Mouse (Mus musculus) forebrain, embryonic 10.5 days (tissue): ENCODE data around the gene Lrg1. TPM values are rescaled to one million over a fixed set of nuclear protein-coding genes. Genes with fewer than 3 reads are reported as not detected.

Experiments
- DNase-seq: peaks from one replicate; pipeline ENCODE4 v3.0.0-alpha.2; 2017; ENCODE audit warnings: low spot score; ENCODE audit errors: extremely low spot score
- H3K27ac ChIP-seq: fragments of 300-500 bp; sonication (generic); 2 replicates; pipeline ENCODE4 v1.5.1; 2016; ENCODE audit warnings: mild to moderate bottlenecking
- H3K27me3 ChIP-seq: fragments of 300-500 bp; sonication (generic); 2 replicates; pipeline ENCODE4 v1.6.1; 2016; ENCODE audit warnings: mild to moderate bottlenecking; ENCODE audit not compliant: poor library complexity, severe bottlenecking
- H3K36me3 ChIP-seq: fragments of 300-500 bp; sonication (generic); replicated peaks from 2 replicates; pipeline ENCODE4 v1.6.1; 2016; ENCODE audit warnings: mild to moderate bottlenecking, moderate library complexity
- H3K4me1 ChIP-seq: fragments of 300-500 bp; sonication (generic); 2 replicates; pipeline ENCODE4 v1.6.1; 2016
- H3K4me3 ChIP-seq: fragments of 300-500 bp; sonication (generic); 2 replicates; pipeline ENCODE4 v1.5.1; 2016; ENCODE audit warnings: mild to moderate bottlenecking, moderate library complexity
- H3K9me3 ChIP-seq: fragments of 300-500 bp; sonication (generic); 2 replicates; pipeline ENCODE4 v1.6.1; 2016; ENCODE audit warnings: mild to moderate bottlenecking, moderate library complexity
- WGBS: fragments of 180-500 bp; shearing (Covaris S2); methylation state at CpG from one replicate; pipeline ENCODE4 v1.1.7; 2016; 5-methylcytosine and 5-hydroxymethylcytosine counted together
- polyA plus RNA-seq: library from polyadenylated mRNA; unstranded; fragments of >200 nt; fragmentation: Nextera tagmentation; extraction: Ambion mirVana; gene quantifications from 2 replicates; pipeline ENCODE4 v1.2.1, GENCODE M21; 2016

Lrg1 gene
- polyA plus RNA-seq, result not detected in 2 replicates

DNA sequence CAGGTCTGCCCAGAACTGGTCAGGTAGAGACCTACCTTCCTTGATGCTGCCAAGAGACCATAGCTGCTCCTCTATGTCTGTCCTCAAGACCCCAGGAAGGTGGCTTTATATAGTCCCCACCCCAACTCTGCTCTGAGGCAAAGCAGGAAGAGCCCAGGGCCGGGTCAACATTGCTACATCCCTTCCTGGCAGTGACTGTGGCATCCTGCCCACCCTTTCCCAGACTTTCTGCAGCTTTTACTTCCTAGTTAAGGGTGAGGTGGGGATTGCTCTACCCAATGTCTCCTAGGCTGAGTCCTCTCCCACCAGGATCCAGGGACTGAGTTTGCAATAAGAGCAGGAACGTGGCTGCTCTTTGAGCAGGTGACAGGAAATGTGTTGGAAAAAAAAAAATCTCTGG is at the start of gene Lrg1:
Gene Lrg1 (minus strand): TSS at position 176 of the 400 bp plus-strand sequence.
- H3K36me3 ChIP-seq, result 0 out of 2 replicates have a peak, but pooled peaks cover 4% of the 10 kb centered on the region
- H3K9me3 ChIP-seq, result peaks cover 17% of the 10 kb centered on the region
- DNase-seq, result no peak
- no peak within 1 kb of the TSS for H3K27ac ChIP-seq
- peaks cover 31% of the 10 kb centered on the region for H3K4me1 ChIP-seq
- peaks cover 93% of the 10 kb centered on the region for H3K27me3 ChIP-seq
- no peak within 1 kb of the TSS for H3K4me3 ChIP-seq
- 72% methylated on average over 2 of the region's 2 CpGs for WGBS

DNA sequence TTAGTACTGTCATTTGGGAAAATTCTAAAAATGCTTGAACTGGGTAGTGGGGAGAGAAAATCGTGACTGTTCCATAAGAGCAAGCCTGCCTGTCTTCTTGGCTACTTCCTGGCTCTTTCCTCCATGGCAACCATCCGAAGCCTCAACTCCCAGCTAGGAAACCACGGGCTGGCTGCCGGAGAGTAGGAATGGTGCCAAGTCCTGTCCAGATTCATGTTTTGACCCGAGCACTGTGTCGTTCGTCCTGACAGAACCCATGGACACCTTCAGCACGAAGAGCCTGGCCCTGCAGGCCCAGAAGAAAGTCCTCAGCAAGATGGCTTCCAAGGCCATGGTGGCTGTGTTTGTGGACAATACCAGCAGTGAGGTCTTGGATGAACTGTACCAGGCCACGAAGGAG is 49.7 kb upstream of the Lrg1 start:
- peaks cover 18% of the 10 kb centered on the region for H3K4me1 ChIP-seq
- H3K4me3 ChIP-seq, result no peak overlapping the region
- no peaks in the 10 kb centered on the region for H3K9me3 ChIP-seq
- no peak overlapping the region for H3K27ac ChIP-seq
- no peak for DNase-seq
- WGBS, result 94% methylated on average over 9 of the region's 9 CpGs
- H3K27me3 ChIP-seq, result no peaks in the 10 kb centered on the region
- H3K36me3 ChIP-seq, result peaks cover 32% of the 10 kb centered on the region

DNA sequence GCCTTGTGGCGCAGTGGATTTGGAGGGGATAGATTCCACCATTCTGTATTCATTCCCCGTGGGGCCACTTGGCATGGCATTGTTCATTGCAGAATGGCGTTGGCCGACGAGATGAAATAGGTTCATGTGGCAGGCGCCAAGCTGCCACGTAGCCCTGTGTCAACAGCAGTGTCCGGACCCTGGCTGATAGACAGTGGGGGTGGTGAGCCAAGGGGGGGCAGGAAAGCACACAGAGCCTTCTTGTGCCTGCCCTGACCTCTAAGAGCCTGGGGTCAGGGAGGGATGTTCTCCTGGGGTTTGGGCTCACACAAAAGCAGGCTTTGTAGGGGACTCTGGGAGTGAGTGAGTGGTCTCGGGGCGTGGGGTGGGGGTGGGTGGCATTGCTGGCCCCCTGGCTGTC is 48.8 kb upstream of the Lrg1 start:
- Histone ChIP-seq H3K27ac (peak overlapping the region; percentile 79), H3K36me3 (peaks cover 24% of the 10 kb centered on the region), H3K27me3 (no peaks in the 10 kb centered on the region), H3K4me1 (peaks cover 19% of the 10 kb centered on the region), H3K9me3 (no peaks in the 10 kb centered on the region), H3K4me3 (no peak overlapping the region)
- no peak for DNase-seq
- 34% methylated on average over 10 of the region's 10 CpGs for WGBS

DNA sequence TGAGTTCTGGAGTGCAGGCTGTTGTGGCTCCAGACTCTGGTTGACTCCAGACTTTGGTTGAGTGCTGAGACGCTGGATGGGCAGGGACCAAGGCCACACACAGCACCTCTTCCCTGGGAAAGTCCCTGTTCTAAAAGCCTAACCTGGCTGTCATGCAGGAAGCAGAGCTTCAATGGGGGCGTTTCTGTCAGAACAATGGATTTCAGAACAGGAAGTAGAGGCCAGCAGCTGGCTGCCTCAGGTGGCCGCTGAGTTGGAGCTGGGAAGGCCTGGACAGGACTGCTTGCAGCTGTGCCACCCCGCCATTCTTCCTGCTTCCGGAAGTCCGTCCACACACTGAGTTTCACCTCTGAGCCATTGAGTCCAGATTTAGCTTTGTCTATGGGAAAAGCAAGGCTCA is 48.0 kb upstream of the Lrg1 start:
- peak overlapping the region; percentile 79 for H3K27ac ChIP-seq
- no peaks in the 10 kb centered on the region for H3K9me3 ChIP-seq
- no peaks in the 10 kb centered on the region for H3K27me3 ChIP-seq
- H3K4me3 ChIP-seq, result no peak overlapping the region
- H3K36me3 ChIP-seq, result peaks cover 16% of the 10 kb centered on the region
- H3K4me1 ChIP-seq, result peaks cover 23% of the 10 kb centered on the region
- WGBS, result 63% methylated on average over 6 of the region's 6 CpGs
- DNase-seq, result no peak

DNA sequence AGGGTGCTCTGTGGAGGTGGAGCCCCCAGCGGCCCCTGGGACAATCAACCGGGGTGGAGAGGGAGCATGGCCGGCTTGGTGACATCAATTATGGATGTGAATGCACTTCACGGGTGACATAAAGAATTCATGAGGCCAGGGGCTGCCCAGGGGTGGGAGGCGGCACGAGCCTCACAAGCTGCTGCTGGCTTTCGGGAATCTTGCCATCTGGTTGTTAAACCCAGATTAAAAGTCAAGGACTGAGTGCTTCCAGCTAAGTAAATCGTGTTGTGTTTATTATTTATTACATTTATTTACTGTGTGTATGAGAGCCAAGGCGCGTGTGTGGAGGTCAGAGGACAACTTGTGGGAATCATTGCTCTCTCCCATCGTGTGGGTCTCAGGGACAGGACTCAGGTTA is 43.9 kb upstream of the Lrg1 start:
- no peak for DNase-seq
- no peak overlapping the region for H3K4me3 ChIP-seq

DNA sequence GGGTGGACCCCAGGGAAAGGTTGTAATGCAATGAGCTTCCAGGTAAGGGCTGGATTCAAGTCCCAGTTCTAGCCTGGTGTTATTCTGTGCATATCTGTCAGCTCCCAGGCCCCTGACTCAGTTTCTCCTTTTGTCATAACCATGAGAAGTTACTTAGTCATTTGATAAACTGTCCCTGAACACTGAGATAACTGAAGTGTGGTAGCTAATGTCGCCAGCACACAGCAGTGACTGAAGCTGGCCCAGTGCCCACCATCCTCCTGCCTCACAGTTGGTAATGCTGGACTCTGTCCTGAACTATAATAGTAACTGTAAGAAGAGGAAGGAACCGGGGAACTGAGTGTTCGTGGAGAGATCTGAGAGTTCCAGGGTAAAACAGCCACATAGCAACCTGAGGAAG is 42.7 kb upstream of the Lrg1 start:
- Histone ChIP-seq H3K4me1 (peaks cover 33% of the 10 kb centered on the region), H3K9me3 (no peaks in the 10 kb centered on the region), H3K27ac (no peak overlapping the region), H3K4me3 (no peak overlapping the region), H3K27me3 (peaks cover 26% of the 10 kb centered on the region), H3K36me3 (no peaks in the 10 kb centered on the region)
- DNase-seq, result no peak
- WGBS, result 86% methylated on average over 3 of the region's 3 CpGs

More for the DNA sequence above, 43.9 kb upstream of the Lrg1 start:
- 80% methylated on average over 11 of the region's 11 CpGs for WGBS
- Histone ChIP-seq H3K36me3 (no peaks in the 10 kb centered on the region), H3K27ac (no peak overlapping the region), H3K4me1 (peaks cover 43% of the 10 kb centered on the region), H3K27me3 (peaks cover 18% of the 10 kb centered on the region), H3K9me3 (no peaks in the 10 kb centered on the region)

DNA sequence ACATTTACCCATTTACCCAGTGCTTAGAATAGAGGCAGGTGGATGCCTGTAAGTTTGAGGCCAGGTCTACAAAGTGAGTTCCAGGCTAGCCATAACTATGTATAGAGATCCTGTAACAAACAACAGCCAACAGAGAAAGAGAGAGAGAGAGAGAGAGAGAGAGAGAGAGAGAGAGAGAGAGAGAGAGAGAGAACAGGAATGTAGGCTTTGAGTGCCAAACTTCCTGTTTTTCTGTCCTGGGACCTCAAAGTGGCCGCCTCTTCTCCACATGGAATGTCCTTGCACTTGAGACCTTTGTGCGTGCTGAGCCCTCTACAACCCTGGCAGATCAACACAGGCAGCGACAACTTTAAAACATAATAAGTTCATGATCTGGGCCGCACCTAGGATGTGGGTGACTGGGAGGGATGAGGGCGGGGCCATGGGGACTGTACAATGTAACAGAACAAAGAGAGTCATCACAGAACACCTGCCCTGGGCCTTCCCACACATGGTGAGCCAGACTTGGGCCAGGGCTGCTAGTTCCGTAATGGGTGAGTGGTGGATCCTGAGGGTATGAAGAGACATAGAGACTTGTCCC is 41.8 kb upstream of the Lrg1 start:
- H3K4me3 ChIP-seq, result peak overlapping the region; percentile 57; the same call in 1 of the 2 replicates
- 86% methylated on average over 6 of the region's 6 CpGs for WGBS
- H3K27ac ChIP-seq, result peak overlapping the region; percentile 80; the same call in 1 of the 2 replicates

DNA sequence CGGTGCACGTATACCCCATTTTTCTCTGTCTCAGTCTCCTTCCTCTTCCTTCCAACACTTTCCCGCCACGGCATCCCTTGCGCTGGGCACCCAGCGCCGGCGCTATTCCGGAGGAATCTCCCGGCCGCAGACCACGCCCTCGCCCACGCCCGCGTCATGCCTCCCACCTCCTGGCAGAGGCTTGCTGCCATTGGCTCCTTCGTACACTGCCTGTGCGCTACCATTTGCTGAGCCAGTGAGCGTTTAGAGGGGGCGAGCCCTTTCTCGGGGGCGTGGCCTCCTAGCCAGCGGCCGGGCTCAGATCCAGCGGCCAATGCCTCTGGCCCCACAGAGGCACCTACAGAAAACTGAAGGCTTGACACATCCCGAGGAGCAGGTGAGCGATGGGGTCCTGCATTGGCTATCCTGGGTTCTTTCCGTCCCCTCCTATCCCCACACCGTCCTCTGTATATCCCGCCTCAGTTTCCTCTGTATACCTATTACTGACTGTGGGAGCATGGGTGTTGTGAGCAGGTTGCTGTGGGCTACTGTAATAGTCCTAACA is 40.5 kb upstream of the Lrg1 start, which contains the start of gene Tnfaip8l1:
Gene Tnfaip8l1 (plus strand): TSS at position 247 of the 544 bp plus-strand sequence.
- Histone ChIP-seq H3K9me3 (no peaks in the 10 kb centered on the region), H3K27ac (peak within 1 kb of the TSS; percentile 80), H3K36me3 (no peaks in the 10 kb centered on the region), H3K4me1 (peaks cover 34% of the 10 kb centered on the region), H3K4me3 (peak within 1 kb of the TSS; percentile 57), H3K27me3 (peaks cover 47% of the 10 kb centered on the region)
- DNase-seq, result peak; percentile 93
- WGBS, result under 1% methylated on average over 30 of the region's 30 CpGs

More for the DNA sequence above, 41.8 kb upstream of the Lrg1 start:
- peaks cover 34% of the 10 kb centered on the region for H3K27me3 ChIP-seq
- no peaks in the 10 kb centered on the region for H3K9me3 ChIP-seq
- peaks cover 34% of the 10 kb centered on the region for H3K4me1 ChIP-seq
- no peak for DNase-seq
- H3K36me3 ChIP-seq, result no peaks in the 10 kb centered on the region

DNA sequence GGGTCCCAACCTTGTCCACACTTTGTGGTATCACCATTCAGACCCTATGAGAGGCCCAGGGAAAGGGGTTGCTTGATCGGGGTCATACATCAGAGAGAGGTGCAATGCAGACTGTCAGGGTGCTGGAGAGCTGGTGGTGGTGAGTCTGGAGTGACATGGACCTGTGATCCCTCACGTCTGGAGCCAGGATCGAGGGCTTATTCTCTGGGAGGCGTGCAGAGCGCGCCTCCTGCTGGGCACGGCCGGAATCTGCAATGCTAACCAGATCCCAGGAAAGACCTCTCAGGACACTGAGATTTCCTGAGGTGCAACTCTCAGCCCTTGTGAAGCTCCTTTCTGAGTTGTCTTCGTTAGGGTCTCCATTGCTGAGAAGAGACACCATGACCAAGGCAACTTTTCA is 37.9 kb upstream of the Lrg1 start:
- H3K27me3 ChIP-seq, result peaks cover 71% of the 10 kb centered on the region
- WGBS, result 3% methylated on average over 9 of the region's 9 CpGs

DNA sequence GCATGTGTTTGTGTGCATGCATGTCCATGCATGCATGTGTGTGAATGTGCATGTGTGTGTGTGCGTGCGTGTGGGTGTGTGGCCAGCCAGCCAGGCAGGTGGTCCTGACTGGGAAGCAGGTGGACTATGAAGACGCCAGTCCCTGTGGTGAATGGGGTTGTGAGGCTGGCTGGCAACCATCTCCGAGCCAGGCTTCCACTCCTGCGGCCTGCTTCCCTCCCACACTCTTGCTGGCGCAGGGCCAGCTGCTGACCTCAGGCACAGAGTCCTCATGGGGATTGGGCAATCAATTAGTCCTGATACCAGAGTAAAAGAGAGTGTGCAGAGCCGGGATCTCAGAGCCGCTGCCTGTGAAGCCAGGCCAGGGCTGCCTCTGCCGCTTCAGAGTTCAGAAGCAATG is 31.8 kb upstream of the Lrg1 start:
- peaks cover 16% of the 10 kb centered on the region for H3K4me1 ChIP-seq
- no peaks in the 10 kb centered on the region for H3K9me3 ChIP-seq
- H3K27me3 ChIP-seq, result peaks cover 83% of the 10 kb centered on the region
- no peaks in the 10 kb centered on the region for H3K36me3 ChIP-seq
- DNase-seq, result no peak
- H3K4me3 ChIP-seq, result no peak overlapping the region
- H3K27ac ChIP-seq, result no peak overlapping the region
- WGBS, result 63% methylated on average over 9 of the region's 9 CpGs

More for the DNA sequence above, 37.9 kb upstream of the Lrg1 start:
- H3K9me3 ChIP-seq, result no peaks in the 10 kb centered on the region
- no peaks in the 10 kb centered on the region for H3K36me3 ChIP-seq
- DNase-seq, result peak; percentile 70
- no peak overlapping the region for H3K27ac ChIP-seq
- H3K4me3 ChIP-seq, result no peak overlapping the region
- peaks cover 30% of the 10 kb centered on the region for H3K4me1 ChIP-seq

DNA sequence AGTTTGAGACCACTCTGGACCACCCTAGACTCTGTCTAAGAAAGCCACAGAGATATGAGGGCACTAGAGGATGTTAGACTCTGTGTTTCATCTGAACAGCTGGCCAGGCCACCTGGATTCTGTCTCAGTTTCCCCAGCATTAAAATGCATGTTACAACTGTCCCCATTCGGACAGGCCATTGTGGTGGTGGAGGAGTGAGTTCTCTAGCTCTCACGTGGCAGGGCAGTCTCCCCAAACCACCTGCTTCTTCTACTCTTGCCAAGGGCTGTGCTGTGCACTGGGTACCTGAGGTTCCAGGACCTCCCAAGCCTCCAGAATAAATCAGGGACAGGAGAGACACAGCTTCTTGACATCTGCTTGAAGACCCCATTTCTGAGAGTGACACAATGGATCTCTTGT is 28.1 kb upstream of the Lrg1 start:
- DNase-seq, result no peak
- peaks cover 85% of the 10 kb centered on the region for H3K27me3 ChIP-seq
- 49% methylated on average over 2 of the region's 2 CpGs for WGBS

DNA sequence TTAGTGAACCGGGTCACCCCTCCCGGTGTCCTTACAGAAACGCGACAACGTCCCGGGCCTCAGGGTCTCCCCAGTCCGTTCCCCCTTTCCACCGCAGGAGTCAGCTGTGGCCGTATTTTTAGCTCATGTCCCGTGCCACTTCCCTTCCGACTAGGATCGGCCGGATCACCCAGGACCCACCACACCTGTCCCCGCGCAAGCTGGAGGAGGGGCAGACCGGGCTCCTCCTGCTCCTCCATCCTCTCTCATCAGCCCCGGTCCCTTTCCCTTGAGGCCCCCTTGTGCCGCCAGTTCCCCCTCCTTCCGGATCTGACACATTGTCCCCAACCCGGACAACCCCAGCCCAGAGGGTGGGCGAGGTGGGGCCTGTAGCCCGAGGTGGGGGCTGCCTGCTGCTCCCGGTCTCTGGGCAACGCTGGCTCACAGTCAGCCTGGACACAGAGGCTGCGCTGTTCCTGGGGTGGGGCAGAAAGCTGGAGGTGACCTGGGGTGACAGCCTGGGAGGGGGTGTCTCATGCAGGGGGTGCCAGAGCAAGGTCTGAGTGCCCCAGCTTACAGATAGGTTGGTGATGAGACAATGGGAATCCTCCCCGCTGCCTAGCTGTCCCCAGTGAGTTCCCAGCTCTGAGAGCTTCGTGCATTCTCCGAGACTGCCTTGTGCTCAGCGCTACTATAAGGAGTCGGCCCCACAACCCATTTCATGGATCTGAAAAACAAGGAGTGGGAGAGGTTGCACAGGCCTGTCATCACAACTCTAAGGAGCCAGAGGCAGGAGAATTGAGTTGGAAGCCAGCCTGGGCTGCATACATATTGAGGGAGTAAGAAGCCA is 27.2 kb upstream of the Lrg1 start:
- H3K4me3 ChIP-seq, result peak overlapping the region; percentile 40
- H3K36me3 ChIP-seq, result no peaks in the 10 kb centered on the region
- H3K27ac ChIP-seq, result peak overlapping the region; percentile 58; the same call in 1 of the 2 replicates
- H3K9me3 ChIP-seq, result no peaks in the 10 kb centered on the region
- WGBS, result 2% methylated on average over 30 of the region's 30 CpGs
- peaks cover 25% of the 10 kb centered on the region for H3K4me1 ChIP-seq
- no peak for DNase-seq
- H3K27me3 ChIP-seq, result peaks cover 87% of the 10 kb centered on the region

More for the DNA sequence above, 28.1 kb upstream of the Lrg1 start:
- no peak overlapping the region for H3K4me3 ChIP-seq
- H3K9me3 ChIP-seq, result no peaks in the 10 kb centered on the region
- no peak overlapping the region for H3K27ac ChIP-seq
- H3K4me1 ChIP-seq, result peaks cover 25% of the 10 kb centered on the region
- no peaks in the 10 kb centered on the region for H3K36me3 ChIP-seq

DNA sequence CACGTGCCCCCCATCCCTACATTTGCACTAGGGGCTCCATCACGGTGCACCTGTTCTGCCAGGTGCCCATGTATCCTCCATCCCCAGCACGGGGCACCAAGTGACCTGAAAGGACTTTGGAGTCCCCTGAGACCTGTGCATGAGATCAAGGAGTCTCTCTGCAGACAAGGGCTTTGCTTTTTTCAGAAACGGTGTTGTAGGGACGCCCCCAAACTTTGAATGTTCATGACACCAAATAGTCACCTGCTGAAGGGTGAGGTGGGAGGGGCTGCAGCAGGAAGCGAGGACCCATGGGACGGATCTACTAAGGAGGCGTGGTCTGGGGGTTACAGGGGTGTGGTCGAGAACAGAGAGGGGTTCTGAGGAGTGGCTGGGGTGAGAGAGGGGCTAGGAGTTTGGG is 26.5 kb upstream of the Lrg1 start:
- no peaks in the 10 kb centered on the region for H3K36me3 ChIP-seq
- peak overlapping the region; percentile 40 for H3K4me3 ChIP-seq
- no peak overlapping the region for H3K27ac ChIP-seq
- no peak for DNase-seq
- H3K27me3 ChIP-seq, result peaks cover 88% of the 10 kb centered on the region
- WGBS, result 20% methylated on average over 9 of the region's 9 CpGs
- no peaks in the 10 kb centered on the region for H3K9me3 ChIP-seq
- peaks cover 20% of the 10 kb centered on the region for H3K4me1 ChIP-seq
